Mouse (Mus musculus): ENCODE data around the gene Mfap3. TPM values are rescaled to one million over a fixed set of nuclear protein-coding genes. Genes with fewer than 3 reads are reported as not detected.

Mfap3 gene
- polyA plus RNA-seq, 1 experiment, result 7.4 TPM

DNA sequence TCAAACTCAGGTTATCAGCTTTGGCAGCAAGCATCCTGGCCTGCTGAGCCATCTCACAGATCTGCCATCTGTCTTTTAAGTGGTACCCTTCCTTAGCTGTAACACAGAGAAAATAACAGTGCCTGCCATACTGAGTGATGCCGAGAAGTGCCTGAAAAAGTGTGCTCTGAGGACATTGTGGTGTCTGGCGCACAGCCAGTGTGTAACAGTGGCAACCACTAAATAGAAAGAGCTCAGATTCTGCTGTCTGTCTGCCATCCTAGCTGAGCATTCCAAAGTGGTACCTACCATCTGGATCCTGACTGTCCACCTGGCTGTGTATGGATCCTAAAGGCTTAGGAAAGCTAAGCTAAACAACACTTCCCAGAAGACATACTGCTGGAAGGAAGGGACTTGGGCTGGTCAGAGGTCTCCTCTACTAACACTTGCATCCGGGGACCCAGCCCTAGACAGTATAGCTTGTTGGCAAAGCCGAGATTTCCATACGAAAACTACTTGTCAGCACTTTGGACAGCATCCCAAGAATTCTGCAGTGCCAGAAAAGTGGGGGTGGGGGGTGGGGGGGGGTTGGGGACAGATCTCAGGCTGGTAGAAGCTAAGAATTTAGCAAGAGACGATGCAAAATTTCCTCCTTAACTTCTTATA, 58.5 kb downstream of the Mfap3 start:
- WGBS, result 71% methylated on average over 6 of the region's 6 CpGs
- DNase-seq (ENCODE audit: low read depth, low spot score), result no peak

DNA sequence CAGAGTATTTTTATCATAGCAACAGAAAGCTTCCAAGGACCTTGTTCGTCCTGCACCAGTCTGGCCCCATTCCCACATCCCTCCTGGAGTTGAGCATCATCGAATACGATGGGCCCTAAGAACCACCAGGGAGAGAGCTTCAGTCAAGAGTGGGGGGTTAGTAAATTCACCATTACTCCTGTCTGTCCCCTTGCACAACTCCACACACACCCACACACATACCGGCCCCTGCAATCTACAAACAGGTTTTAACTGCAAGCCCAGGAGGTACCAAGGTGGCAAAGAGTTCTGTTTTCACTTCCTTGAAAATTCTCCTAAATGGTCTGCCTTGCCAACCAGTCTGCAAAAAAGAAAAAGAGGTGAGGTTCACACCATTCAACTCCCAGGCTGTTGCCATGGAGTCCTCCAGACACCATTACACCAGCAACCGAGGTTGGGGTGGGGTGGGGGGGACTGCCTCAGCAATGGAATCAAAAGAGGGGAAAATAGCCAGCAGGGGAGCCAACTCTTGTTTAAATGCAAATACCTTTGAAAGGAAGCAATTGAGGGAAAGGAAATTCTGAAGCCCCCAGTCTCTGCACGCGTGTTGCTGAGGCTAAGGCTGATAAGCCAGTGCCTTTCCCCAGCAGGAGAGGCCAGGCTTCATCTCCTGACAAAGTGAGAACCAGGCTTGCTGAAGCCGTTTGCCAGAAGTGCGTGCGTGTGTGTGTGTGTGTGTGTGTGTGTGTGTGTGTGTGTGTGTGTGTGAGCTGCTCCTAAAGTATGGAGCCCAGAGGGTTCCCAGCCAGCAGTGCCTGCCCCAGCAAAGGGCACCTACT, 64.6 kb downstream of the Mfap3 start:
- WGBS, result 45% methylated on average over 10 of the region's 10 CpGs
- DNase-seq (ENCODE audit: low read depth, low spot score), result no peak

Other genes starting within 250 kb of the Mfap3 start
- gene Fam114a2, start within 50 bp of the Mfap3 start, polyA plus RNA-seq (2012; rRNA removed), result 29.2 and 36.4 TPM in 2 replicates
- 29.5 and 42.1 TPM in 2 replicates for gene Galnt10, start 126.8 kb downstream of the Mfap3 start, polyA plus RNA-seq (2012; rRNA removed)

All from large intestine, adult 2 months (tissue).